Mouse (Mus musculus): ENCODE results near the gene Gm14525.
"Not testable (repeated sequence)": the region's sequence is repeated elsewhere in the genome, so short reads cannot be mapped to it uniquely, and the experiment has no call there.

DNA sequence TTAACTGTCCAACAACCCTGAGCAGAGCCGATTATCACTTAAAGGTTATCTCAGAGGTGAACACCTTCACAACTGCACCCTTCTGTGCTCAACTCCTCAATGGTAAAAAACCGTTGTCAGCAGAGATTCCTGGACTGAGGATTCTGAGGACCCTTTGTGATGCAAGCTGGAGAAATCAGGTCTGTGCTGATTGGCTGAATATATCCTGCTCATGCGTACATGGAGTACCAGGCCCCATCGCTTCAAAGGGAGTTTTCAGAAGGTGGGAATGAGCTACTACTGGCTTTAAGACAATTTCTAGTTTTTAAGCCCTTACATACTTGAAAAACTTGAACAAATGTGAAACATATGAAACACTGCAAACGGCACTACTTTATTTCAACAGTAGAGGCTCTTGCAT, at the start of gene Gm14525:
- TF ChIP-seq CTCF (IDR thresholded peaks at IDR 0.05); EP300 (IDR thresholded peaks at IDR 0.05; ENCODE audit: insufficient read depth, low read depth, low read length): not testable (repeated sequence)

Measured in heart, adult 2 months (tissue).